Mouse (Mus musculus) retina, adult 2 months (tissue): ENCODE measurements around the gene Gm12355.
A peak's percentile ranks its signal among the peaks of the same experiment; 100 is the strongest.

ENCODE experiments used
- DNase-seq: peaks from one replicate; pipeline ENCODE4 v3.0.0-alpha.2; 2012; ENCODE audit warnings: low read depth, low spot score

Gene Gm12355

DNA sequence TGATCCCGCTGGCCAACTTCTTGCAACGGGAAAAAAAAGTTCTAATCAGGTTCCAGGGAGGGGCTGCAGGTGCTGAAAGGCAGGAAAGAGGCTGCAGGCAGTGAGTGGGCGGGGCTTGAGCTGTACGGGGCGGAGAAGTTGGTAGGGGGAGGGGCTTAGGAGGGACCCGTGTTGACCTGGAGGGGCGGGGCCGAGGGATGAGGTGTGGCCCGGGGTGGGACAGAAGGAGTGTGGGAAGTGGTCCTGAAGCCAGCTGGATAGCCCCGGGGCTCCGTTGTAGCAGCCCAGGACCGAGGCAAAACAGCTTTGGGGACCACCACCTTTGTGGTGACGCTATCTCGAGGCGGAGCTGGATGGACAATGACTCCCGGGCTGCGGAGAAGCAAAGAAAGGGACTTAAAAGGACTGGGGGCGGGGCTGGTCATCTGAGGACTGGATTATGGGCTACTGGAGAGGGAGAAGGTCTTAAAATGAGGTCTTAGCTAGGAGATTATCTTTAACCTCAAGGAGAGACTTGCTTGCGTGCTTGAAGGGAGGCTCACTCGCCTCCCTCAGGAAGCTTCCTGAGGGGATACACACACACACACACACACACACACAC is 23.3 kb downstream of the Gm12355 start:
- peak; percentile 75 for DNase-seq

GRCm38 (mm10) chr11:98599291-98599690 is 26.2 kb downstream of the Gm12355 start:
- no peak for DNase-seq

DNA sequence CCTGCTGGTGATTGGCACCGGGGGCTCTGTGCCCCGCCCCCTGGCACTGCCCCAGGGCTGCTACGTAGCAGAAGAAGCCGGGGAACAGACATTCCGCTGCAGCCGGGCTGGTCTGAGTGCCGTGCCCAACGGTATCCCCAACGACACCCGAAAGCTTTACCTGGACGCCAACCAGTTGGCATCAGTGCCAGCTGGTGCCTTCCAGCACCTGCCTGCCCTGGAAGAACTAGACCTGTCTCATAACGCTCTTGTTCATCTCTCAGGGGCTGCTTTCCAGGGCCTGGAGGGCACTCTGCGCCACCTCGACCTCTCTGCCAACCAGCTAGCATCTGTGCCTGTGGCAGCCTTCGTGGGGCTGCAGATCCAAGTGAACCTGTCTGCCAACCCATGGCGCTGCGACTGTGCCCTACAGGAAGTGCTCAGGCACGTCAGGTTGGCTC is 26.6 kb downstream of the Gm12355 start:
- DNase-seq = no peak

DNA sequence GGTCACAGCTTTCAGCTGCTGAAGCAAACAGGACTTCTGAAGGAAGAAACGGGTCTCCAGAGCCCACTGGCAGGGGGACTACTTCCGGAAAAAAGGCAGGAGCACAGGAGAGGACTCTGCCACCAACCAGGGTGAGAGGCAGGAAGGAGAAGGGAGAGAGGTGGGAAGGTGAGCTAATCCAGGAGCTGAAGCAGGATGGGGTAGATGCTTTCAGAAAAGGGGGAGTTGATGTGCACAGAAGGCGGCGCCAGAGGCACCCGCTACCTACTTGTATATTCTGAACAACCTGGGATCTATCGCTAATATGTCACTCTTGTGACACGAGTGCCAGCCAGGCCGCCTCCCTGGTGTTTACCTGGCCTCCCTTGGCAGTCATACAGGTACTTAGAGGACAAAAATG is 27.5 kb downstream of the Gm12355 start, which contains the start of gene Lrrc3c:
TSS of gene Lrrc3c (plus strand) at position 301 of the 400 bp plus-strand sequence.
- no peak for DNase-seq

GRCm38 (mm10) chr11:98597363-98597762 is 28.1 kb downstream of the Gm12355 start:
- DNase-seq = no peak

- no peak for DNase-seq
Observed at GRCm38 (mm10) chr11:98595955-98596354, 29.5 kb downstream of the Gm12355 start.

DNA sequence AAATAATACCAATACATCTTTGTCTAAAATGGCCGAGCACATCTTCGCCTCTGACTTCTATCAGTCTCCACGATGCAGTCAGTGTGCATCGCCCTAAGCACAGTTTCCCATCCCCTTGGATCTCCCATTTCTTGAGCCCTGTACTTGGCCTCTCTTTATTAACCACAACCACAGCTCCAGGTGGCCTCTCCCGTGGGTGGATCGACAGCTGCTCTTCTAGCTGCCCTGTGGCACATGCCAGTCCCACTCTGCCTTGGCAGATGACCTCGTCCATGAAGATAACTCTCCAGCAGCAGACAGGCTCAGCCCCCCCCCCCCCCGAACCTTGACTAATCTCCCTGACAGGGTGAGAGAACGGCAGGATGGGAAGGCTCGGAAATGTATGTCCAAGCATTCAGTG is 30.0 kb downstream of the Gm12355 start:
- DNase-seq = no peak

- no peak for DNase-seq
Observed at GRCm38 (mm10) chr11:98595021-98595420, 30.4 kb downstream of the Gm12355 start.

DNA sequence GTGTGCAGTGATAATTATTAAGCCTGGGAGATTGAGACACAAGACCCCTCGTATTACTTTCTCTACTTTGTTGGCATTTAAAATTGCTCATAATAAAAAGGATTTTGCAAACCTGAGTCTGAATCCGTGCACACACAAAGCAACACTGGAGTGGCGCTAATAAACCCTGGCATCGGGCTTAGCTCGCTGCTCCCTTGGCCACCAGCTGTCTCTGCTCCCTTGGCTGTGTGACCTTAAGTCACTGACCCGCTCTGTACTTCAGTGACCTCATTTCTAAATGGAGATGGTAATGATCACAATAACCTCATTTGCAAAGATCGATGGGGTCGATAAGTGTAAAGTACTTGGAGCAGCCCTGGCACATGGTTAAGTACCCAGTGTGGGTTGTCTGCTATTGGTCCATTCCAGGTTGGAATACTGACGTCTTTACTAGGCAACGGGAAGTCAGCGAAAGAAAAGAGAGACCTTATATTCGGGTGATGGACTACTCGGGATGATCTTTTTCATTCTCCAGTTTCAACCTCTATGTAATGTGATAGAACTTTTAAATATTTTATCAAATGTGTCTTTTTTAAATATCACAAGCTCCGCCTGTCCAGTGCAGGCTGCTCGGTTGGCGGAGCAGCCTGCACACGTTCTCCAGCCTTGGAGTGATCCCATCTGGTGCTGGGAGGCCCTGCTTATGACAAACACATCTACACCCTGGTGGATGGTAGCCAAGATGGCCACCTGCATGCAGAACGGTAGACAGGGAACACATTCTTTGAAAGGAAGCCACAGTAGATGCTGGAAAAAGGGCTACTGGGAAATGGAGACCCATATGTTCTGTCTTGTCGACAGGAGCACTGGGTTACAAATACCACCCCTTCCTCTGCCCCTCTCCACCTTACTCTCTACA is 34.7 kb downstream of the Gm12355 start:
- no peak for DNase-seq

DNA sequence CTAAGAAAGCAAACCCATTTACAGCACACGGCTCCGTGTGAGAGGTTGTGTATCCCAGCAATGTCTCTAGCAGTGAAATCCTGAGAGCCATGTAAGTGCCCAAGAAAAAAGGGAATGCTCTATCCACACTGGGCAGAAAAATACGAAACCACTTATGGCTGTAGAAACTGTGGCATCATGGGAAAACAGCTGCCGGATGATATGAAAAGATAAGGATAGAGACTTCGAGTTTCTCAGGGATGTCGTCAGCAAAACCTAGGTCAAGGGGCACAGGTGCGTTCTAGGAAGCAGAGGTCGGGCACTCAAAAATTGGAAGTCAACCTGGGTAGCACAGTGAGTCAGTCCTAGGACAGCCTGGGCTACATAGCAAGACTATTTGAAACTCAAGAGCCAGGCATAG is 36.2 kb downstream of the Gm12355 start:
- DNase-seq = no peak

DNA sequence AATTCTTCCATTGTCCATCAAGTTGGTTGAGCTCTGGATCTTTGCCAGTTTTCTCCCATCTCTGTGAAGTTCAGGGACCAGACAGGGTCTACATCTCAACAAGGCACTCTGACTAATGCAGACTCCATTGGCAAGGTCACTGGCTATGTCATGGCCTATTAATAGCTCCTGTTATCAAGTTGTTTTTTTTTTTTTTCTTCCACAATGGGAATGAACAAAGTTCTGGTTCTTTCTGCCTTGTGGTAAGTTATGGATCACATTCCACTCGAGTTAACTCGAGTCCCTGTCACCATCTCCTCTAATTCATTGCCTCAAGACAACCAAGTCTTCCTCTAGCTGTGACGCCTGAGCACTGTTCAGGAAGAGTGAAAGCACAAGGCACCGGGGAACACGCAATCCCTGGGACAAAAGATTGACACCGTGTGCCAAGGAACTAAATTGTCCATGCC is 36.6 kb downstream of the Gm12355 start:
- no peak for DNase-seq

GRCm38 (mm10) chr11:98587684-98588546 is 37.5 kb downstream of the Gm12355 start:
- DNase-seq = no peak

GRCm38 (mm10) chr11:98586892-98587563 is 38.4 kb downstream of the Gm12355 start, which contains the start of gene Ormdl3:
Gene Ormdl3 (minus strand): TSS chr11:98587368.
- DNase-seq = peak; percentile 93

DNA sequence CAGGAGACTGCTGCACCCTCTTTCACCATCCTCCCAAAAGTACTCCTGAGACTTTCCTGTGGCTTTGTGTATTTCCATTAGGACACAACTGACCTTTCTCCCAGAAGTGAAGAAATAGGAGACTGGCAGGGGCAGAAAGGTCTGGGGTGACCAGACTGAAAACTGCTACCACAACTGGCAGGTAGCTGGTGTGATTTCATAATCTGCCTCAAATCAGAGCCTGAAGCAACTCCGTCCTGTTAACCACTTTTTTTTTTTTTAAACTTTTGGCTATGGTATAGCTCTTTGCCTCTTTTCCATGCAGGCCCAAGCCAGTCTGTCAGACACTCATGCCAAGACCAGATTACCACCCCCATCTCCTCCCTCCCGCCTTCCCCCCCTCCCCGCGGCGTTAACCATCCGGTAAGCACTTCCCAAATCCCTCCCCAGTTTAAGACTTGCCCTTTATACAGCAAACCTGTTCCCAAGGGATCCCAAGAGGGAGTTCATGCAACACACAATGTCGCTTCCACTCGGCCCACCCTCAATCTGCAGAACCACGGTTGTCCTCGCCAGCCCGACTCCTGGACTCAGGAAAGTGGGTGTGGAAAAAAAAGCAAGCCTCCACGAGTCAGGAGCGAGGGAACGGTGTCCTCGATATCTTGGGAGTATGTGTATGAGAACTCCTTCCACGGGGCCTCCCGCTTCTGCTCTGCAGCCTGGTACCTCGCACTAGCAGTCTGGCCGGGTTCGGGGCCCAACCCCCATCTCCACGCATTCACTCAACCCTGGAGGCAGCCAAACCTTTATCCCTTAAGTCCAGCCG is 39.2 kb downstream of the Gm12355 start:
- DNase-seq = no peak

GRCm38 (mm10) chr11:98584629-98585177 is 40.8 kb downstream of the Gm12355 start:
- DNase-seq = no peak

DNA sequence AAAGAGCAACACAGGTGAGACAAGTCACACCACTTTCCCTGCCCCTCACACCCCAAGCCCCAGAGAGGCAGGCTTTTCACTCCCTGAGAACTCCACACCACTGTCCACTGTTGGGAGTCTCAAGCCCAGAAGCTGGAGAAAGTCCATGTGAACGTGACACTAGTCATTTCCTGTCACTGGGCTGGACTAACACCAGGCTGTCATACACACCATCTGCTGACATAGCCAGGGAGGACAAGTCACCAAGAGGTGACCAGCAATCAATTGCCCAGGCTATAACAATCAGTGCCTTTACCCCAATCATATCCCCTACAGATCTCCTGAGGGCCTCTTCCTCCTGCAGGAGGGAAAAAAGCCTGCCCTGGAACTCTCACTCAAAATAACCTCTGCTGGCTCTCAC is 41.3 kb downstream of the Gm12355 start:
- no peak for DNase-seq

- no peak for DNase-seq
Observed at GRCm38 (mm10) chr11:98583571-98583970, 41.9 kb downstream of the Gm12355 start.

DNA sequence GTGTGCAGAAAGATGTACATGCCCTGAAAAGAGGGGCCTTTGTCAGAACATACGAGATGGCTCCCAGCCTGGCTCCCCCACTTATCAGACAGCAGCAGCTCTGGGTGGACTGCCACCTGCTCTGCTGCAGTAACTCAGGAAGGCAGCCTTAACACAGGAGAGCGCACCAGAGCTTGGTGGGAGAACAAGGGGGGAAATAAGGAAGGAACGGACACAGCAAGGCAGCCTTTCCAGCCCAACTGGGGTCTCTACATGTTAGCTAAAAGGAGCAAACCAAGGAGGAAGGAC is 42.3 kb downstream of the Gm12355 start:
- DNase-seq = no peak

- DNase-seq = no peak
Observed at GRCm38 (mm10) chr11:98582551-98583264, 42.8 kb downstream of the Gm12355 start.

- no peak for DNase-seq
Observed at GRCm38 (mm10) chr11:98582030-98582388, 43.5 kb downstream of the Gm12355 start.
